Mouse (Mus musculus) layer of hippocampus, postnatal 14 days (tissue): Measurements from ENCODE around the gene Vmn1r226. TPM values are rescaled to one million over a fixed set of nuclear protein-coding genes. Genes with fewer than 3 reads are reported as not detected.

ENCODE experiments used
- DNase-seq, 2 experiments: peaks; one replicate each; pipeline ENCODE4 v3.0.0; 2021 to 2022; ENCODE audit warnings: low spot score in 2 of 2, mixed read lengths in 1 of 2
- long read RNA-seq, 2 experiments: library from polyadenylated mRNA; stranded (forward); transcript quantifications; one replicate each; pipeline ENCODE4 v2.0.0; 2021
- total RNA-seq, 2 experiments: library from RNA; stranded (reverse); gene quantifications; 2 replicates each; pipeline ENCODE4 v1.2.3; 2021

Vmn1r226 gene
- total RNA-seq: not detected
- long read RNA-seq, experiment 1: 0 reads
- long read RNA-seq, experiment 2: 0 reads

- DNase-seq: no peak
These were observed at the start of gene Vmn1r226 for GRCm38 (mm10) chr17:20682543-20682942. TSS of gene Vmn1r226 (plus strand) at chr17:20682843.

DNA sequence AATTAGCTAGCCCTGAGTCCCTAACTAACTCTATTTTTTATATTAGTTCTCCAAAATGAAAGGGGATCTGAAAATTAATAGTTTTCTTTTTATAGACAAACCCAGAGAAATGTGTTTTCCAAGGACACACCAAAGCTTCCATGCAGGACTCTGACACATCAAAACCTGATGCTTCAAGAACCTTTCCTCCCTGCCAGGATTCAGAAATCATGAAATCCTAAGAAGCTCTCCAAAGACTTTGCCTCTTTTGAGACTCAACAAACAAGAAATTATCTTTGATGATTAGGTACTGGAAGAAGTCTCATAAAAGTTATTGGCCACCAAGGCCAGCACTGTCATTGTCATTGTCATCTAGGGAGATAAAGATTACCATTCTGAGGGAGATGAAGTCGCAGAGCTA, 46.9 kb downstream of the Vmn1r226 start, which contains the start of gene Vmn1r227:
TSS of gene Vmn1r227 (plus strand) at position 301 of the 400 bp plus-strand sequence.
- DNase-seq: no peak

Other genes starting within 250 kb of the Vmn1r226 start
- gene Vmn2r108, start 201.5 kb upstream of the Vmn1r226 start, total RNA-seq: under 1 TPM; 0.05 TPM
- gene Vmn1r225, start 184.7 kb upstream of the Vmn1r226 start, total RNA-seq: not detected
- gene Vmn2r109, start 118.1 kb upstream of the Vmn1r226 start, total RNA-seq: not detected
- gene Vmn2r110, start 86.4 kb upstream of the Vmn1r226 start, total RNA-seq: not detected
- gene Fpr-rs3, start 58.0 kb upstream of the Vmn1r226 start, total RNA-seq: not detected
- not detected for gene Vmn1r227, start 47.0 kb downstream of the Vmn1r226 start, total RNA-seq
- gene Vmn1r228, start 103.3 kb downstream of the Vmn1r226 start, total RNA-seq: not detected
- under 1 TPM; 0.07 to 0.17 TPM for gene Vmn1r229, start 128.7 kb downstream of the Vmn1r226 start, total RNA-seq
- not detected for gene Vmn1r230, start 157.6 kb downstream of the Vmn1r226 start, total RNA-seq
- gene Vmn1r231, start 222.2 kb downstream of the Vmn1r226 start, total RNA-seq: not detected
- not detected for gene Vmn1r232, start 236.9 kb downstream of the Vmn1r226 start, total RNA-seq